Mouse (Mus musculus) CD4-positive, CD25-positive, alpha-beta regulatory T cell, adult 4 months (primary cell): ENCODE results near the gene Tacr3. TPM values are rescaled to one million over a fixed set of nuclear protein-coding genes. Genes with fewer than 3 reads are reported as not detected.

Experiments
- ATAC-seq: one replicate; pipeline ENCODE4 v1.8.0; 2017
- polyA plus RNA-seq, 2 experiments: library from polyadenylated mRNA; unstranded; fragments of 100-300 nt; shearing (Covaris generic); gene quantifications; one replicate each; pipeline ENCODE4 v1.2.1; 2017

Gene Tacr3
- polyA plus RNA-seq: not detected

DNA sequence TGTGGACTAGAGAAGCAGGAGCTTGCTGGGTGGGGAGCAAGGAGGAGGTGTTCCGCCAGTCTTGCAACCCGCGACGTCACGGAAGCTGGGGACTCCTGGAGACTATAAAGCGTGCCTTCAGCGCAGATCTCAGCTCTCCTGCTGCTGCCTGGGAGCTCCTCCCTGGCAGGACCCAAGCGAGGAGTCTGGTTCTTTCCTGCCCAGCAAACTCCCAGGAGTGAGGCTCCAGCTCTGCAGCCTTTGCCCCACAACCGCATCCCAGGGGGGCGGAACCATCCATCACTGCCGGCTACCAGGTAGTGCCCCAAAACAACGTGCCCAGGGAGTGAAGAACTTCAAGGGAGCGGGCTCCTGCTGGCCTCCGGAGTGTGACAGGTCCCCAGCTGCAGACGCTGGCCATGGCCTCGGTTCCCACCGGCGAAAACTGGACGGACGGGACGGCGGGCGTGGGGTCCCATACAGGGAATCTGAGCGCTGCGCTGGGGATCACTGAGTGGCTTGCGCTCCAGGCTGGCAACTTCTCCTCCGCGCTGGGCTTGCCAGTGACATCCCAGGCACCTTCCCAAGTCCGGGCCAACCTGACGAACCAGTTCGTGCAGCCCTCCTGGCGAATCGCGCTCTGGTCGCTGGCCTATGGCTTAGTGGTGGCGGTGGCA lies at the start of gene Tacr3:
Gene Tacr3 (plus strand): TSS at position 133 of the 656 bp plus-strand sequence.
- ATAC-seq: no peak

DNA sequence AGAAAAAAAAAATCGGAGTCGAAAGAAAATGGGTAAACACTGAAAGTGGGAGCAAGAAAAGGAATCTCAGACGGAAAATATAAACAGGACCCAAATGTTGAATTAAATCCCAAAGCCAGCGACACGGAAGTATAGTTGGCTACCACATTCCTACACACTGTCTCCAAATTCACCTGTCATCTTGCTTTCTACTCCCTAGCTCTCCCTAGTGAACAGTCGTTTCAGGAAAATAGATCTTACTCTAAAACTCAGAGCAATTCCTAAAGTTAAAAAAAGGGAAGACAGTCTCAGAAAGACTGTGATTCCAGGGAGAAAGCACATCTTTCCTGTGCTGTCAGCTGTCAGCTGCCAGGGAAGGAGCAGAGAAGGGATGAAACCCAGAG lies 324 bp upstream of the Tacr3 start:
- no peak for ATAC-seq

DNA sequence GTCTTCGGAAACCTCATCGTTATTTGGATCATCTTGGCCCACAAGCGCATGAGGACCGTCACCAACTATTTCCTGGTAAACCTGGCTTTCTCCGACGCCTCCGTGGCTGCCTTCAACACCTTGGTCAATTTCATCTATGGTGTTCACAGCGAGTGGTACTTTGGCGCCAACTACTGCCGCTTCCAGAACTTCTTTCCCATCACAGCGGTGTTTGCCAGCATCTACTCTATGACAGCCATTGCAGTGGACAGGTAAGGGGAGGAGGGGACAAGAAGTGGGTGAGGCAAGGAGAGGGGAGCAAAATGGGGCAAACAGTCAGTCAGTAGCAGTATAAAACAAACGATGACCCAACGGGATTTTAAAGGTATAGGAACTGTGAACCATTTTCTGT lies 719 bp downstream of the Tacr3 start:
- no peak for ATAC-seq

DNA sequence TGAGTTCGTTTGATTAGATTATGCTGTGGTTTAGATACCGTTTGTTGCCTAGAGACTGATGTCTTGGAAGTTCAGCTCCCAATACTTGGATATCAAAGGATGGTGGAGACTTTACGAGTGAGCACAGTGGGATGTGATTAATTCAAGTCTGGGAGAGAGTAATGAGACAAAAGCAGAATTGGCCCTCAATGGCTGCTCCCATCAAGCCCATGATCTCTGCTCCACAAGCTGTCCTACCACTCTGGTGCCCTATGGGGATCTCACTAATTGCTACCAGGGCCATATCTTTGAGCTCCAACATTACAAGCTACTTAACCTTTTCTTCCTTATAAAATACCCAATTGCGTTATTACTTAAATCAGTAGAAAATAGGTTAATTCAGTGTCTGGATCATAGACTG lies 22.5 kb downstream of the Tacr3 start:
- no peak for ATAC-seq

DNA sequence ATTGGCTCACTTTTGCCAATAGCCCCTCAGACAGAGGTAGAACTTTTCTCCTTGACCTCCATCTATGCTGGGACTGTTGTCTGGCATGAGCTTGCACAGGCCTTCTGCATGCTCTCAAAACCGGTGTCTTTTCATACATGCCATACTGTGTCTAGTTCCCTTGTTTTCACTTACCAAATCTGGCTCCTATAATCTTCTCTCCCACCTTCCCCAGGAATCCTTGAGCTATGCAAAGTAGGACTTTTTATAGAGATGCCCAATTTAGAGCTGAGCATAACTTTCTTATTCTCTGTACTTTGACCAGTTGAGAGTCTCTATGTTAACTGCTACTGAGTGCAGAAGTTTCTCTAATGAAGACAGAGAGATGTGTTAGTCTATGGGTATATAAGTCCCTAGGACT lies 48.9 kb downstream of the Tacr3 start:
- ATAC-seq: no peak

DNA sequence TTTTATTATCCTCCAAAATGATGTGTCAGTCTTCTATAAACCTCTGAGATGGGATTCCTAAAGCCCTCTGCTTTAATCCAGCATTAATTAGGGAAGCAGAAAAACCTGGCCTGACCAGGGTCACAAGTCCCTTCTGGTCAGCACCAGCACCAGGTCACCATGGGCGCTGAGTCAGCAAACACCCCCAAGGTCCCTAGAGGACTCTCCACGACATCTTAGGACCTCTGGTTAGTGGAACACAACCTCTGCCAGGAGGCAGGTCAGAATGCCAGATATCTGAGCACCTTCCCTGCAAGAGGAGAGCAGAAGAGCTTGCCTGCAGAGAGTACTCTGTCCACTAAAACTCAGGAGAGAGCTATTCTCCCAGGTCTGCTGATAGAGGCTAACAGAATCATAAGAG lies 67.0 kb downstream of the Tacr3 start:
- ATAC-seq: no peak

DNA sequence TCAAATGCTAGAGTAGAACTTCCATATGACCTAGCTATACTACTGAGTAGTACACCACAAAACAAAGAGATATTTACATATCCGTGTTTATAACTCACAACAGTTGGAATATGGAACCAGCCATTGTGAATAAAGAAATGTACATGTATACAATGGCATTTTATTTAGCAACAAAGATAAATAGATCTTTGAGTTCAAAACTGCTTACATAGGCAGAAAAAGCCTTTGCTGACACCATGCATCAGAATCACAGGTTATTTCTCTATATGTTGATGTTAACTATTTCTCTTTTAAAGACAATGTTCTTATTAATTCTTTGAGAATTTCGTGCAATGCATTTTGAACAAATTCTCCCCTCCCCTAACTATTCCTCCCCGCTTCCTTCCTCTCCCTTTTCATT lies 80.1 kb downstream of the Tacr3 start:
- ATAC-seq: no peak

DNA sequence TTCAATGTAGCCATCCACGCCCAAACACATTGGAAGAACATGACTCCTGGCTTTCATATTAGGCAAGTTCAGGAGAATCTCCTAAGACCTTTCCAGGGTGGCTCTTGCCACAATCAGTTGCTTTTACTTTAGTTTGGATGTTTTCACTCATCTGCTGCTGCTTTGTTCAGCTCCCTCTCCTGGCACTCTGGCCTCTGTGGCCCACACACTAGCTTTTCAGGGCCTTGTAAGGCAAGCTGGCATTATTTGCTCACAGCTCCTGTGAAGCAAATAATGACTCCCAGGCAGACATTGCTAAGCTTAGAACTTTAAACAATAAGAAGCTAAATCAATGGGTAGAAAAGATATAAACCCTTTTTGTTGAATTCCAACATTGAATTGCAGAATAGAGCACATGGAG lies 105.9 kb downstream of the Tacr3 start:
- no peak for ATAC-seq

DNA sequence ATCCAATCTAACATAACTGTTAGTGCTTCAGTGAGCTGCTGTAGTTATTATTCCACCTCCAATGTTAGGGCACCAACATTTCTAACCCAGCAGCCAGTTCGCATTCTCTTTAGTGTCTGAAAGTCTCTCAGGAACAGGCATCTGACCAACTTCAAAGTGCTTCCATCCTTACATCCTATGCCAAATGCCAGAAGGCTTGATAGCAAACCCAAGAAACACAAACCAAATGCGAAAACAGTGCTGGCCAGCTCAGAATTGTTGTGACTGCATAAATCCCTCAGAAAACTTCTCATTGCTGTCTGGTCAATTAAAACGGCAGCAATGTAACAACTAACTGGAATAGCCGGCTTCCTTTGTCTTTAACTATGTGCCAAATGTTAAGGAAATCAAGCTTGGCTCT lies 106.7 kb downstream of the Tacr3 start:
- ATAC-seq: no peak

DNA sequence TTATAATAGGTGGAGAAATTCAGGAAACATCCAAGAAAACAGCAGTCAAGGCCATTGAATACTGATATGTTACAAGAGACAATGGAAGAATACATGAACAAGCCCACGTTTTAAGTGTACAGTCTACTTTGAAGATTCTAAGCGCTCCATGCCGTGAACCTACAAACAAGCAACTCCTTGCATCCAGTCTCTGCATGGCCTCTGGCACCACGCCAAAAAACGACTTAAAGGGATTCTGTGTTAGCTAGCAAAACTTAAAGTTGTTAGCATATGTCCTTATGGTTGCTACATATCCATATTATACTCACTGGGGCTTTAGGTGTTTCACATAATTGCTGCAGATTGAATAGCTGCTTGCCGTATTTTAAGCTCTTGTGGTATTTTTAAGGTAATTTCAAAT lies 134.7 kb downstream of the Tacr3 start:
- no peak for ATAC-seq

DNA sequence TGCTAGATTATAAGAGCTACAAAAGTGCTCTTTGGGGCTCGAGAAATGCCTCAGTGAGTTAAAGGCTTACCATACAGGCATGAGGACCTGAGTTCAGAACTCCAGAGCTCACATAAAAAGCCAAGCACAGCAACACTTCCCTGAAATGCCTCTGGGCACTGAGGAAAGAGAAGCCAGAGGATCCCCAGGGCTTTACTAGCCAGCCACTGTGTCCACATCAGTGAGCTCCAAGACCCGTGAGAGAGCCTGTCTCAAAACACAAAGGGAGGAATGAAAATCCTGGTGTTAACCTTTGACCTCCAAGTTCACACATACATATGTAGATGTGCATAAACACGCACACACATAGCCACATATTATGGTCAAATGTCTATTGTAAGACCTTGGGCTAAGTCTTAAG lies 150.1 kb downstream of the Tacr3 start:
- ATAC-seq: no peak

DNA sequence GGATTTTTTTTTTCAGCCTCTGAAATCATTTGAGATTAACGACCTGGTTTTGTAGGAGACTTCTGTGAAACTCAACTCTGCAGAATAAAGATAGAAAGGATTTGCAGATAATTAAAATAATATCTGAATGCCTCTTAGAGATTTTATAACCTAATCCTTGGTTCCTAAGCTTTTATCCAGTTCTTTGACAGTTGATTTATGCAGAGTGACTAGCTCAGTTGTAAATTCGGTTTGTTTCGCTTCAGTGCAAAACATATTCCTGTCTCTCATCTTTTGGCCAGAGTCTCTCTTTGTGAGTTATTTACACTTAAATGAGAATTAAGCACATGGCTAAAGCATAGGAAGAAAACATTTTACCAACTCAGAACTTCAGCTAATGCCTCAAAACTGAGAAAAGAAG lies 151.3 kb downstream of the Tacr3 start:
- ATAC-seq: no peak
